Mouse (Mus musculus): ENCODE results near the gene Ankib1. TPM values are rescaled to one million over a fixed set of nuclear protein-coding genes. Genes with fewer than 3 reads are reported as not detected.

The Ankib1 gene
- polyA plus RNA-seq (2014; fragmentation: Nextera tagmentation; extraction: Ambion mirVana): 19.5 and 25.6 TPM in 2 replicates

DNA sequence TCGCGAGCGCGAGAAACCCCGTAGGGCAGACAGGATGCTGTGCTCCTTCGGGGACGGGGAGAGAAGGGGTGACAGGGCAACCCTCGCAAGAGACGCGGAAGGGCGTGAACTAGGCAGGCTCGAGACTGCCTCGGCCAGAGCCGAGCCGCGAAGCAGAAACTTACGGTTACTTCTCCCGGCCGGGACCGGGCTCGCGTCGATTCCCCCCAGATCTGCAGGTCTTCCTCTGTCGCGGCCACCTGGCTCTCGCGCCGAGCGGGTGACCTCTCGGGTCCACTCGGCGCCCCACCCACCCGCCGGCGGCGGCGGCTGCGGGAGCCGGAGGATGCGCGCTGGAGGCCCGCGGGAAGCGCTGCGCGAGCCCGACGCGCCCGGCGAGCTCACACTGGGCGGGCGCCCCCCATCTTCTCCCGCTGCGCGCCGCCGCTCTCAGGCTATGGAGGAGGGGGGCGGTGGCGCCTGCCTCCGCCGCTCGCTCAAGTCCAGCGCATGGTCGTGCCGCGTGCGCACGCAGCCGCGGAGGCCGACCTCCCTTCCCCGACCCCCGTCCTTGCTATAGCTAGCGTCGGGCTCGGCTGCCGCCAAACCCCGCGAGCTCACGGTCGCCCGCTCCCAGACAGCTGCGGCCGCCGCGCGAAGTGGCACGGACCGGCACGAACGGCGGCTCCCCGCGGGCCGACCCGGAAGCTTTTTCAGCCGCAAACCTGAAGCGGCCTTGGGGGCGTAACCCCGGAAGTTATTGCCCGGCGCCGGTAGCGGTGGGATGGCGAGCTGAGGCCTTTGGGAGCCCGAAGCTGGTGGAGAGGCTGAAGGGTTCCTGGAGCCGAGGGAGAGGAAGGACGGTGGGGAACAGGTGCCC is at the start of gene Ankib1, which contains the start of gene Krit1:
Gene Ankib1, minus strand, starts transcription at position 493 of the 859 bp plus-strand sequence.
Gene Krit1, plus strand, starts transcription at position 752 of the 859 bp plus-strand sequence.
- H3K4me2 ChIP-seq (ENCODE audit: low read length): peak within 1 kb of the TSS; percentile 87
- H3K36me3 ChIP-seq (ENCODE audit: control insufficient read depth, insufficient read depth, low read length): peaks cover 4% of the 10 kb centered on the region; the same call in 1 of the 2 replicates
- H3K27me3 ChIP-seq (ENCODE audit: control insufficient read depth, insufficient read depth, low read length): no peaks in the 10 kb centered on the region
- DNase-seq (peak; percentile 94), ATAC-seq (ENCODE audit: low FRiP score, low TSS enrichment) (peak; percentile 96)
- H3K27ac ChIP-seq (replicated peaks; ENCODE audit: low read depth, low read length): peak within 1 kb of the TSS; percentile 90
- no peaks in the 10 kb centered on the region for H3K9me3 ChIP-seq (ENCODE audit: control insufficient read depth, low read length)
- peak within 1 kb of the TSS; percentile 87 for H3K4me3 ChIP-seq (replicated peaks; ENCODE audit: low read depth, low read length)
- under 1% methylated on average over 87 of the region's 109 CpGs for WGBS
- H3K9ac ChIP-seq (replicated peaks; ENCODE audit: low read length): peak within 1 kb of the TSS; percentile 83
- peaks cover 16% of the 10 kb centered on the region for H3K4me1 ChIP-seq (ENCODE audit: control insufficient read depth, insufficient read depth, low read length)

DNA sequence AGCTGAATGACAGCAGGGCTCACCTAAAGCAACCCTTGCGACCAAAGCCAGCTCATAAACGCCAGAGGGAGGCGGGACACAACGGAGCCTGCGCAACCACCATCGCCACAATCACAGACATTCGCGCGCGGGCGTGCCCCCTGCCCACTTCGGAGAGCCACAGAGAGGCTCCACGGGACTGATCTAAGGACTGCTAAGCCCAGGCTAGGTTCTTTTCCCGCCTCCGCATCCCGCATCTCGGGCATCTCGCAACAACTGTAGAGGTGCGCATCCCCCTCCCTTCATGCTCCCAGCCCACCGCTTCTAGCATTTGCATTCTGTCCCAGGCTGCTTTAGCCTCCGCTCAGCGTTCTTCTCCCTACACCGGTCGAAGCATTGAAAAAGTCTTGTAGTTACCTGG is 42.3 kb upstream of the Ankib1 start, which contains the start of gene Lrrd1:
Gene Lrrd1, plus strand, starts transcription at position 148 of the 400 bp plus-strand sequence.
- Histone ChIP-seq H3K4me2 (ENCODE audit: low read length) (peak within 1 kb of the TSS; percentile 60), H3K4me3 (replicated peaks; ENCODE audit: low read depth, low read length) (peak within 1 kb of the TSS; percentile 31), H3K27me3 (ENCODE audit: control insufficient read depth, insufficient read depth, low read length) (no peaks in the 10 kb centered on the region), H3K27ac (replicated peaks; ENCODE audit: low read depth, low read length) (no peak within 1 kb of the TSS), H3K36me3 (ENCODE audit: control insufficient read depth, insufficient read depth, low read length) (peaks cover 19% of the 10 kb centered on the region), H3K9ac (replicated peaks; ENCODE audit: low read length) (peak within 1 kb of the TSS; percentile 46; the same call in 1 of the 2 replicates), H3K9me3 (ENCODE audit: control insufficient read depth, low read length) (no peaks in the 10 kb centered on the region), H3K4me1 (ENCODE audit: control insufficient read depth, insufficient read depth, low read length) (no peaks in the 10 kb centered on the region)
- no peak for ATAC-seq (ENCODE audit: low FRiP score, low TSS enrichment)
- 6% methylated on average over 24 of the region's 24 CpGs for WGBS
- DNase-seq: peak; percentile 39

DNA sequence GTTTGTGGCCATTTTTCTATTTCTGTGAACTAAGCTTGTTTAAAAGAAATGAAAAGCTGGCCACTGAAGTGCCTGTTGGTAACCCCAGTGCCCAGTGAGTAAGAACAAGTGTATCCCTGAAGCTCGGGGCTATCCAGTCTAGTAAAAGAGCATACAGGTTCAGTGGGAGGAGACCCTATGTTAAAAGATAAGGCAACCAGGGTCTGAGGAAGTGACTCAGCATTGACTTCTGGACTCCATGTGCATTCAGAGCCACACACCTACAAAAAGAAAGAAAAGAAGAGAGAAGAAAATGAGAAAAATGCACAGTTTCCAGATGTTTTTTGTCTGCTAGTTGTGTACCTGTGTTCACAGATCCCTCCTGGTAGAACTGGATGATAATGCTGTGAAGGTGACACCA is 31.4 kb upstream of the Ankib1 start:
- peaks cover 59% of the 10 kb centered on the region for H3K36me3 ChIP-seq (ENCODE audit: control insufficient read depth, insufficient read depth, low read length)
- no peak overlapping the region for H3K4me3 ChIP-seq (replicated peaks; ENCODE audit: low read depth, low read length)
- H3K27ac ChIP-seq (replicated peaks; ENCODE audit: low read depth, low read length): no peak overlapping the region
- H3K4me2 ChIP-seq (ENCODE audit: low read length): no peak overlapping the region
- no peaks in the 10 kb centered on the region for H3K4me1 ChIP-seq (ENCODE audit: control insufficient read depth, insufficient read depth, low read length)
- no peak for ATAC-seq (ENCODE audit: low FRiP score, low TSS enrichment)
- 0 out of 2 replicates have a peak, but pooled peaks cover 4% of the 10 kb centered on the region for H3K9me3 ChIP-seq (ENCODE audit: control insufficient read depth, low read length)
- H3K9ac ChIP-seq (replicated peaks; ENCODE audit: low read length): no peak overlapping the region
- 89% methylated on average over 1 of the region's 1 CpGs for WGBS
- H3K27me3 ChIP-seq (ENCODE audit: control insufficient read depth, insufficient read depth, low read length): no peaks in the 10 kb centered on the region
- DNase-seq: no peak

DNA sequence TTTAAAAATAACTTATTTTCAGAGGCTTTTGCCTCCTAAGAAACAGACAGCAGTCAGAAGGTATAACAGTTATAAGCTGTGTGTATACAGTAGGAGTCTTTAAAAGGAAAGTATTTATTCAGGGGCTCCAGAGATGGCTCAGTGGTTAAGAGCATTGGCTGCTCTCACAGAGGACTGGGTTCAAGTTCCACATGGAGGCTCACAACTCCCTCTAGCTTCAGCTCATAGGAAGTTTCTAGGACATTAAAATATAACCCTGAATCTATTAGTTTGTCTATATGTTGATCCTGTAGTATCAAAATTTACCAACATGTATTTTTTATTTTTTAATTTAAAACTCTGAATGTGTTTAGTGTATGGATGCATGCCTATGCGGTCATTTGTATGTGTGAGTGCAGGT is 5.7 kb upstream of the Ankib1 start:
- no peak for DNase-seq
- no peak for ATAC-seq (ENCODE audit: low FRiP score, low TSS enrichment)
- no peaks in the 10 kb centered on the region for H3K9me3 ChIP-seq (ENCODE audit: control insufficient read depth, low read length)
- peaks cover 4% of the 10 kb centered on the region for H3K4me1 ChIP-seq (ENCODE audit: control insufficient read depth, insufficient read depth, low read length)
- H3K4me3 ChIP-seq (replicated peaks; ENCODE audit: low read depth, low read length): no peak overlapping the region
- H3K27me3 ChIP-seq (ENCODE audit: control insufficient read depth, insufficient read depth, low read length): no peaks in the 10 kb centered on the region
- H3K27ac ChIP-seq (replicated peaks; ENCODE audit: low read depth, low read length): no peak overlapping the region
- H3K36me3 ChIP-seq (ENCODE audit: control insufficient read depth, insufficient read depth, low read length): peaks cover 31% of the 10 kb centered on the region
- H3K9ac ChIP-seq (replicated peaks; ENCODE audit: low read length): no peak overlapping the region
- WGBS: 100% methylated on average over 1 of the region's 1 CpGs
- H3K4me2 ChIP-seq (ENCODE audit: low read length): no peak overlapping the region

DNA sequence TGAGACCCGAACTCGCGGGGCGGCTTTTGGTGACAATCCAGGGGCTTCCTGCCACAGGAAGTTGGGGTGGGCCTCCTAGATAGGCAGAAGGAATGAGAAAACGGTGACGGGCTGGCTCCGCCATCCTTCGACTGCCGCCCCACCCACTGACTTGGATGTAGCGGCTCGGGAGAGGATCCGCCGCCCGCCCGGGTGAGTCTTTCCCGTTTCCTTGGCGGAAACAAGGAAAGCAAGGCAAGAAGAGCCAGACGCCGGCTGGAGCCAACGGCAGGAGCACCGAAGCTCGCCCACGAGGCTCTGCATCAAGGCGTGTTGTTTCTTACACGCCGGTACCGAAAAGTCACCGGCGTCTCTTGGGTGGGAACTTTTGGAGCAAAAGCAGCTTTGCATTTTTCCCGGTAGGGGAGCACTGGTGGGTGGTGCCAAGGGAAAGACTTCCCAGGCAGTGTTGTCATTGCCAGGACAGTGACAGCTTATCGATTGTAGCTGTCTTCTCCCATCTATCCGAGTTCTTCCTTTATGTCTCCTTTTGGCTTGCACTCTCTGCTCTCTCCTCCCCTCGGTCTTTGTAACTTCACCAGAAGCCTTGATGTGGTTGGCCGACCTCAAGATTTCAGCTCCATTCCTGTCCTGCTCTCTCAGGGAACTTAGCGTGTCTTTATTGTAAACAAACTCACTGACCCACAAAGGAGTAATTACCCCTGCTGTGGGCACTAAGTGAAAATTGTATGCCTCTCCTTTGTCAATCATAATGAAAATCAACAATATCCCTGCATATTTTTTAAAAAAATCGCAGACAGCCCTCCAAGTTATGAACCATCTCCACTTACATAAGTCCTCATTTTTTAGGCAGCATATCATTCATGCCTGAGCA is 804 bp upstream of the Ankib1 start:
- peak overlapping the region; percentile 90 for H3K27ac ChIP-seq (replicated peaks; ENCODE audit: low read depth, low read length)
- peak overlapping the region; percentile 87 for H3K4me3 ChIP-seq (replicated peaks; ENCODE audit: low read depth, low read length)
- peak overlapping the region; percentile 83 for H3K9ac ChIP-seq (replicated peaks; ENCODE audit: low read length)
- H3K4me1 ChIP-seq (ENCODE audit: control insufficient read depth, insufficient read depth, low read length): peaks cover 16% of the 10 kb centered on the region
- ATAC-seq (ENCODE audit: low FRiP score, low TSS enrichment) (peak; percentile 81), DNase-seq (no peak)
- no peaks in the 10 kb centered on the region for H3K27me3 ChIP-seq (ENCODE audit: control insufficient read depth, insufficient read depth, low read length)
- H3K4me2 ChIP-seq (ENCODE audit: low read length): peak overlapping the region; percentile 87
- no peaks in the 10 kb centered on the region for H3K9me3 ChIP-seq (ENCODE audit: control insufficient read depth, low read length)
- H3K36me3 ChIP-seq (ENCODE audit: control insufficient read depth, insufficient read depth, low read length): peaks cover 9% of the 10 kb centered on the region
- WGBS: under 1% methylated on average over 36 of the region's 36 CpGs

DNA sequence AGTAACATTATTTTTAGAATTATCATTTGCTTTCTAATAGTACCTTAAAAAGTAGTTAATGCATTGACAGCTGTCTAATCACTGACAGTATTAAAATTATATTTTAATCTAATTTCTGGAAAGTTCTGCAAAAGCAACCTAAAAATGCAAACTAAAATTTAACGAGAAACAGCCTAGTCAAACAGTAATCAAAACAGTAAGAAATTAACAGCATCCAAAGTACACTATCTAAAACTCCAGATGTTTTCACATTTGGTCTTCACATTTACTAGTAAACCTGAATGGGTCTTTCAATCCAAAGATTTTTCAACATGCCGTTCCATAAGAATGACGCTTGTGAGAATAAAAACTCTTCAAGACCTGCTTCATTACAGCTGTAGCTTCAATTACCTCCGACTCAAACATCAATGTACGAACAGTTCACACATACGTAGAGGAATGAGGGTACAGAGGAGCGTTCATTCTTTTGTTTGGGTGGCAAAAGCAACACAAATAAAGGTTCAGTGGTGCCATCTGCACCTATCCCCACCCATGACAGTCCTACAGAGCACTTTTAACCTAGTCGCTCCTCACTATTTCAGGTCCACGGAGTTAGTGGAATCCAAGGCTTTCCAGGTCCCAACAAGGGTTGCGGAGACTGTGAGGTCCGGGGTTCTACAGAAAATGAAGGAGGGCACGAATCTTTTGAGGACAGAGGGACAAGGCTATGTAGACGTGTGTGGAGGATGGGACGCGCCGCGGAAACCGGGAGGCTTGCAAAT is 873 bp downstream of the Ankib1 start:
- DNase-seq (no peak), ATAC-seq (ENCODE audit: low FRiP score, low TSS enrichment) (no peak)
- Histone ChIP-seq H3K4me3 (replicated peaks; ENCODE audit: low read depth, low read length) (peak overlapping the region; percentile 87), H3K4me1 (ENCODE audit: control insufficient read depth, insufficient read depth, low read length) (peaks cover 16% of the 10 kb centered on the region), H3K4me2 (ENCODE audit: low read length) (peak overlapping the region; percentile 87), H3K36me3 (ENCODE audit: control insufficient read depth, insufficient read depth, low read length) (no peaks in the 10 kb centered on the region; the same call in 1 of the 2 replicates), H3K9me3 (ENCODE audit: control insufficient read depth, low read length) (no peaks in the 10 kb centered on the region), H3K27me3 (ENCODE audit: control insufficient read depth, insufficient read depth, low read length) (no peaks in the 10 kb centered on the region), H3K9ac (replicated peaks; ENCODE audit: low read length) (peak overlapping the region; percentile 83), H3K27ac (replicated peaks; ENCODE audit: low read depth, low read length) (peak overlapping the region; percentile 90)
- WGBS: 8% methylated on average over 18 of the region's 18 CpGs

DNA sequence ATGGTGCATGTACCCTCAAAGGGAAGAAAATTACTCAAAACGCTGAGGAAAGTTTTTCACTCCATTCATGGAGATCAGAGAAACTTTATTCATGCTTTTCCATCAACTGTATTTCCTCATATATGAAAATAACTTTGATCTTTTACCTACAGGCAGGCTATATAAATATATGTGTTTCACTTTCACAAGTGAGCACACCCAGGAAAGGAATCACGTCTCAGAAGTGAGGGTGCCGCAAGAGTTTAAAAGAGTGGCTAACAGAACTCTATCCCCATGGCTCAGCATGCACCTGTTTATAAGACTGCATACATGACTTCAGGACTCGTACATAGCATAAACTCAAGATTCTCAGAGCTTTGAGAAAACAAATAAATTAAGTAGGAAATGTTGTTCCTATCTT is 1.8 kb downstream of the Ankib1 start:
- Histone ChIP-seq H3K4me1 (ENCODE audit: control insufficient read depth, insufficient read depth, low read length) (peaks cover 16% of the 10 kb centered on the region), H3K4me3 (replicated peaks; ENCODE audit: low read depth, low read length) (peak overlapping the region; percentile 14; the same call in 1 of the 2 replicates), H3K4me2 (ENCODE audit: low read length) (peak overlapping the region; percentile 87), H3K9me3 (ENCODE audit: control insufficient read depth, low read length) (no peaks in the 10 kb centered on the region), H3K9ac (replicated peaks; ENCODE audit: low read length) (no peak overlapping the region), H3K27ac (replicated peaks; ENCODE audit: low read depth, low read length) (no peak overlapping the region), H3K27me3 (ENCODE audit: control insufficient read depth, insufficient read depth, low read length) (no peaks in the 10 kb centered on the region), H3K36me3 (ENCODE audit: control insufficient read depth, insufficient read depth, low read length) (no peaks in the 10 kb centered on the region)
- WGBS: 85% methylated on average over 4 of the region's 4 CpGs
- DNase-seq (no peak), ATAC-seq (ENCODE audit: low FRiP score, low TSS enrichment) (no peak)

DNA sequence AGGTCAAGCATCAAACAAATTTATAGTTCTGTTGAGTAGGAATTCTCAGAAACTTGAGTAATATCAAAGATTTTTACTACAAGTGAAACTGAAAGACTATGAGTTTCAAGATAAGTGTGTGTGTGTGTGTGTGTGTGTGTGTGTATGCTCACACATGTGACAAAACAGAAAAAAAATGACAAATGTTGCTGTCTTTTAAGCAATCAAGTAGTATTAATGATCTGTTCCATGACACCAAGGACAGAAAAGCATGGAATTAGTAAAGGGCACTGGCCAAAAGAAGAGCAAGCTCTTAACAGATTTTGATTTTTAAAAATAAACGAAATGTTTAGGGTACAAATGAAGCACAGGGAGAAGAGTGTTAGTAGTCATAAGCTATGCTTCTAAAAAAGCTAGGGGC is 2.7 kb downstream of the Ankib1 start:
- no peaks in the 10 kb centered on the region for H3K27me3 ChIP-seq (ENCODE audit: control insufficient read depth, insufficient read depth, low read length)
- H3K27ac ChIP-seq (replicated peaks; ENCODE audit: low read depth, low read length): no peak overlapping the region
- 96% methylated on average over 1 of the region's 1 CpGs for WGBS
- H3K9ac ChIP-seq (replicated peaks; ENCODE audit: low read length): no peak overlapping the region
- no peaks in the 10 kb centered on the region for H3K36me3 ChIP-seq (ENCODE audit: control insufficient read depth, insufficient read depth, low read length)
- H3K4me2 ChIP-seq (ENCODE audit: low read length): no peak overlapping the region
- no peaks in the 10 kb centered on the region for H3K9me3 ChIP-seq (ENCODE audit: control insufficient read depth, low read length)
- H3K4me1 ChIP-seq (ENCODE audit: control insufficient read depth, insufficient read depth, low read length): peaks cover 16% of the 10 kb centered on the region
- no peak for DNase-seq
- ATAC-seq (ENCODE audit: low FRiP score, low TSS enrichment): no peak
- H3K4me3 ChIP-seq (replicated peaks; ENCODE audit: low read depth, low read length): no peak overlapping the region
